Mouse (Mus musculus) hindbrain, embryonic 13.5 days (tissue): Measurements from ENCODE around the gene Ubr2. TPM values are rescaled to one million over a fixed set of nuclear protein-coding genes. Genes with fewer than 3 reads are reported as not detected.

Source experiments
- ATAC-seq: fragments of 200-750 bp; cut with Nextera tagmentation; 2 replicates; pipeline ENCODE4 v1.8.0; 2017; ENCODE audit warnings: moderate TSS enrichment; ENCODE audit not compliant: low FRiP score
- H3K27ac ChIP-seq: fragments of 300-500 bp; sonication (generic); 2 replicates; pipeline ENCODE4 v1.5.1; 2015; ENCODE audit warnings: inconsistent platforms, mild to moderate bottlenecking, moderate library complexity
- H3K27me3 ChIP-seq: fragments of 300-500 bp; sonication (generic); 2 replicates; pipeline ENCODE4 v1.6.1; 2015; ENCODE audit warnings: mild to moderate bottlenecking, inconsistent platforms
- H3K36me3 ChIP-seq: fragments of 300-500 bp; sonication (generic); 2 replicates; pipeline ENCODE4 v1.6.1; 2015; ENCODE audit warnings: mild to moderate bottlenecking, inconsistent platforms
- H3K4me1 ChIP-seq: fragments of 300-500 bp; sonication (generic); replicated peaks from 2 replicates; pipeline ENCODE4 v1.6.1; 2015; ENCODE audit warnings: inconsistent platforms
- H3K4me2 ChIP-seq: fragments of 300-500 bp; sonication (generic); 2 replicates; pipeline ENCODE4 v1.6.1; 2015; ENCODE audit warnings: inconsistent platforms, mild to moderate bottlenecking, moderate library complexity
- H3K4me3 ChIP-seq: fragments of 300-500 bp; sonication (generic); 2 replicates; pipeline ENCODE4 v1.5.1; 2015; ENCODE audit warnings: mild to moderate bottlenecking, inconsistent platforms
- H3K9ac ChIP-seq: fragments of 300-500 bp; sonication (generic); 2 replicates; pipeline ENCODE4 v1.6.1; 2015; ENCODE audit warnings: mild to moderate bottlenecking, inconsistent platforms
- H3K9me3 ChIP-seq: fragments of 300-500 bp; sonication (generic); 2 replicates; pipeline ENCODE4 v1.6.1; 2016; ENCODE audit warnings: inconsistent platforms
- WGBS: fragments of 180-500 bp; shearing (Covaris S2); methylation state at CpG from one replicate; pipeline ENCODE4 v1.1.7; 2015; 5-methylcytosine and 5-hydroxymethylcytosine counted together
- polyA plus RNA-seq: library from polyadenylated mRNA; unstranded; fragments of >200 nt; fragmentation: Nextera tagmentation; extraction: Ambion mirVana; gene quantifications from 2 replicates; pipeline ENCODE4 v1.2.1, GENCODE M21; 2015

Ubr2 gene
- polyA plus RNA-seq, 1 experiment from 2014 or later, result 16.2 TPM

GRCm38 (mm10) chr17:47023369-47023768 is 13.0 kb upstream of the Ubr2 start:
- no peak overlapping the region for H3K9ac ChIP-seq
- no peaks in the 10 kb centered on the region for H3K36me3 ChIP-seq
- H3K4me1 ChIP-seq, result no peaks in the 10 kb centered on the region
- no peak for ATAC-seq
- H3K9me3 ChIP-seq, result no peaks in the 10 kb centered on the region
- no peak overlapping the region for H3K4me2 ChIP-seq
- no peak overlapping the region for H3K27ac ChIP-seq
- 85% methylated on average over 1 of the region's 1 CpGs for WGBS
- 0 out of 2 replicates have a peak, but pooled peaks cover 4% of the 10 kb centered on the region for H3K27me3 ChIP-seq
- H3K4me3 ChIP-seq, result no peak overlapping the region

- H3K27ac ChIP-seq, result no peak overlapping the region
- no peak overlapping the region for H3K4me2 ChIP-seq
- no peak overlapping the region for H3K4me3 ChIP-seq
- no peak for ATAC-seq
- peaks cover 19% of the 10 kb centered on the region for H3K4me1 ChIP-seq
- H3K9ac ChIP-seq, result no peak overlapping the region
- H3K27me3 ChIP-seq, result no peaks in the 10 kb centered on the region
- no peaks in the 10 kb centered on the region for H3K9me3 ChIP-seq
- WGBS, result 45% methylated on average over 11 of the region's 11 CpGs
- no peaks in the 10 kb centered on the region for H3K36me3 ChIP-seq
Measured at GRCm38 (mm10) chr17:47012896-47013295, 2.5 kb upstream of the Ubr2 start.

GRCm38 (mm10) chr17:47011661-47012043 is 1.3 kb upstream of the Ubr2 start:
- H3K9ac ChIP-seq, result no peak overlapping the region
- 91% methylated on average over 1 of the region's 1 CpGs for WGBS
- no peak for ATAC-seq
- H3K36me3 ChIP-seq, result peaks cover 5% of the 10 kb centered on the region; the same call in 1 of the 2 replicates
- no peak overlapping the region for H3K4me2 ChIP-seq
- H3K4me1 ChIP-seq, result peaks cover 28% of the 10 kb centered on the region
- no peaks in the 10 kb centered on the region for H3K27me3 ChIP-seq
- H3K27ac ChIP-seq, result peak overlapping the region; percentile 94; the same call in 1 of the 2 replicates
- no peaks in the 10 kb centered on the region for H3K9me3 ChIP-seq
- H3K4me3 ChIP-seq, result no peak overlapping the region

GRCm38 (mm10) chr17:47010722-47011660 is 635 bp upstream of the Ubr2 start:
- Histone ChIP-seq H3K36me3 (peaks cover 11% of the 10 kb centered on the region; the same call in 1 of the 2 replicates), H3K9ac (peak overlapping the region; percentile 61), H3K27me3 (no peaks in the 10 kb centered on the region), H3K4me3 (peak overlapping the region; percentile 96), H3K4me2 (peak overlapping the region; percentile 66), H3K9me3 (no peaks in the 10 kb centered on the region), H3K4me1 (peaks cover 34% of the 10 kb centered on the region), H3K27ac (peak overlapping the region; percentile 94)
- WGBS, result 13% methylated on average over 25 of the region's 25 CpGs
- peak; percentile 78 for ATAC-seq

GRCm38 (mm10) chr17:47009546-47009897 is 834 bp downstream of the Ubr2 start:
- no peaks in the 10 kb centered on the region for H3K27me3 ChIP-seq
- WGBS, result 2% methylated on average over 13 of the region's 13 CpGs
- peaks cover 12% of the 10 kb centered on the region; the same call in 1 of the 2 replicates for H3K36me3 ChIP-seq
- ATAC-seq, result peak; percentile 2; the same call in 1 of the 2 replicates
- no peaks in the 10 kb centered on the region for H3K9me3 ChIP-seq
- H3K4me3 ChIP-seq, result peak overlapping the region; percentile 96
- peak overlapping the region; percentile 94 for H3K27ac ChIP-seq
- H3K4me1 ChIP-seq, result peaks cover 40% of the 10 kb centered on the region
- H3K4me2 ChIP-seq, result peak overlapping the region; percentile 66
- H3K9ac ChIP-seq, result peak overlapping the region; percentile 94

GRCm38 (mm10) chr17:47009016-47009415 is 1.3 kb downstream of the Ubr2 start:
- peak overlapping the region; percentile 66 for H3K4me2 ChIP-seq
- peak overlapping the region; percentile 96 for H3K4me3 ChIP-seq
- H3K9me3 ChIP-seq, result no peaks in the 10 kb centered on the region
- no peak overlapping the region; the same call in 1 of the 2 replicates for H3K27ac ChIP-seq
- H3K36me3 ChIP-seq, result peaks cover 12% of the 10 kb centered on the region; the same call in 1 of the 2 replicates
- peaks cover 40% of the 10 kb centered on the region for H3K4me1 ChIP-seq
- WGBS, result 25% methylated on average over 6 of the region's 6 CpGs
- no peaks in the 10 kb centered on the region for H3K27me3 ChIP-seq
- peak overlapping the region; percentile 94 for H3K9ac ChIP-seq
- no peak for ATAC-seq

- H3K27me3 ChIP-seq, result no peaks in the 10 kb centered on the region
- H3K27ac ChIP-seq, result no peak overlapping the region
- H3K4me2 ChIP-seq, result peak overlapping the region; percentile 66
- peaks cover 12% of the 10 kb centered on the region; the same call in 1 of the 2 replicates for H3K36me3 ChIP-seq
- H3K9me3 ChIP-seq, result no peaks in the 10 kb centered on the region
- no peak for ATAC-seq
- H3K4me1 ChIP-seq, result peaks cover 40% of the 10 kb centered on the region
- peak overlapping the region; percentile 96 for H3K4me3 ChIP-seq
- WGBS, result 59% methylated on average over 8 of the region's 8 CpGs
- peak overlapping the region; percentile 94 for H3K9ac ChIP-seq
Measured at GRCm38 (mm10) chr17:47008506-47008905, 1.9 kb downstream of the Ubr2 start.

GRCm38 (mm10) chr17:47006741-47007140 is 3.6 kb downstream of the Ubr2 start:
- Histone ChIP-seq H3K27ac (no peak overlapping the region), H3K4me2 (no peak overlapping the region), H3K9me3 (no peaks in the 10 kb centered on the region), H3K27me3 (no peaks in the 10 kb centered on the region), H3K36me3 (peaks cover 12% of the 10 kb centered on the region; the same call in 1 of the 2 replicates), H3K4me3 (no peak overlapping the region), H3K4me1 (peaks cover 43% of the 10 kb centered on the region), H3K9ac (0 out of 2 replicates have a peak overlapping the region, but pooled peaks have one; percentile 25)
- ATAC-seq, result no peak
- 85% methylated on average over 9 of the region's 9 CpGs for WGBS

GRCm38 (mm10) chr17:47005741-47006405 is 4.5 kb downstream of the Ubr2 start:
- peaks cover 12% of the 10 kb centered on the region; the same call in 1 of the 2 replicates for H3K36me3 ChIP-seq
- WGBS, result 73% methylated on average over 7 of the region's 7 CpGs
- H3K27ac ChIP-seq, result no peak overlapping the region; the same call in 1 of the 2 replicates
- ATAC-seq, result no peak
- H3K4me2 ChIP-seq, result no peak overlapping the region
- H3K9ac ChIP-seq, result 0 out of 2 replicates have a peak overlapping the region, but pooled peaks have one; percentile 25
- H3K27me3 ChIP-seq, result no peaks in the 10 kb centered on the region
- no peaks in the 10 kb centered on the region for H3K9me3 ChIP-seq
- no peak overlapping the region for H3K4me3 ChIP-seq
- peaks cover 41% of the 10 kb centered on the region for H3K4me1 ChIP-seq

- Histone ChIP-seq H3K4me1 (peaks cover 28% of the 10 kb centered on the region), H3K9ac (no peak overlapping the region), H3K4me3 (no peak overlapping the region), H3K4me2 (no peak overlapping the region), H3K27me3 (no peaks in the 10 kb centered on the region), H3K27ac (no peak overlapping the region), H3K9me3 (no peaks in the 10 kb centered on the region), H3K36me3 (peaks cover 35% of the 10 kb centered on the region)
- no peak for ATAC-seq
- 80% methylated on average over 8 of the region's 8 CpGs for WGBS
Measured at GRCm38 (mm10) chr17:47003305-47003704, 7.1 kb downstream of the Ubr2 start.

GRCm38 (mm10) chr17:47002401-47002800 is 8.0 kb downstream of the Ubr2 start:
- peaks cover 22% of the 10 kb centered on the region for H3K4me1 ChIP-seq
- H3K27me3 ChIP-seq, result no peaks in the 10 kb centered on the region
- H3K36me3 ChIP-seq, result peaks cover 44% of the 10 kb centered on the region
- no peaks in the 10 kb centered on the region for H3K9me3 ChIP-seq
- H3K27ac ChIP-seq, result no peak overlapping the region
- WGBS, result 95% methylated on average over 5 of the region's 5 CpGs
- H3K4me3 ChIP-seq, result no peak overlapping the region
- H3K4me2 ChIP-seq, result no peak overlapping the region
- no peak for ATAC-seq
- no peak overlapping the region for H3K9ac ChIP-seq

- no peaks in the 10 kb centered on the region for H3K27me3 ChIP-seq
- 95% methylated on average over 4 of the region's 4 CpGs for WGBS
- no peak for ATAC-seq
- H3K4me1 ChIP-seq, result 0 out of 2 replicates have a peak, but pooled peaks cover 3% of the 10 kb centered on the region
- H3K4me3 ChIP-seq, result no peak overlapping the region
- H3K36me3 ChIP-seq, result peaks cover 51% of the 10 kb centered on the region
- no peaks in the 10 kb centered on the region for H3K9me3 ChIP-seq
- no peak overlapping the region for H3K4me2 ChIP-seq
- H3K9ac ChIP-seq, result no peak overlapping the region
- no peak overlapping the region for H3K27ac ChIP-seq
Measured at GRCm38 (mm10) chr17:46998840-46999239, 11.5 kb downstream of the Ubr2 start.
